Mouse (Mus musculus): ENCODE results near the gene Rasgrf1.

GRCm38 (mm10) chr9:90021442-90021841 is 111.7 kb downstream of the Rasgrf1 start:
- TF ChIP-seq POLR2A (IDR thresholded peaks at IDR 0.05; ENCODE audit: insufficient read depth, low read length), result no peak
- no peak for TF ChIP-seq CTCF (IDR thresholded peaks at IDR 0.05; ENCODE audit: low read depth, low read length)
- TF ChIP-seq EP300 (IDR thresholded peaks at IDR 0.05; ENCODE audit: insufficient read depth, low read depth, low read length), result no peak

Measured in ES-Bruce4 (cell line).